Mouse (Mus musculus): ENCODE measurements at regions not wholly inside any gene's neighbourhood (a gene's known extent, or its start where the extent isn't known, plus 50 kb on each side); places are given as distances from the start of the nearest gene placed in this dataset.

GRCm38 (mm10) chr8:35020480-35020879 lies 745.1 kb upstream of the Gm19410 start:
- Histone ChIP-seq H3K36me3 (replicated peaks; ENCODE audit: control insufficient read depth, insufficient read depth, low read depth, low read length) (no peaks in the 10 kb centered on the region), H3K4me2 (ENCODE audit: low read depth, low read length) (no peak overlapping the region), H3K9ac (replicated peaks; ENCODE audit: low read length) (no peak overlapping the region), H3K27me3 (ENCODE audit: control insufficient read depth, insufficient read depth, low read length) (no peaks in the 10 kb centered on the region), H3K4me1 (ENCODE audit: control insufficient read depth, insufficient read depth, low read length) (no peaks in the 10 kb centered on the region), H3K27ac (replicated peaks; ENCODE audit: low read depth, low read length) (no peak overlapping the region), H3K9me3 (replicated peaks; ENCODE audit: control insufficient read depth, low read length) (no peaks in the 10 kb centered on the region; the same call in 1 of the 2 replicates), H3K4me3 (ENCODE audit: low read depth, low read length) (no peak overlapping the region)
- DNase-seq (ENCODE audit: low spot score) (no peak), ATAC-seq (replicated peaks; ENCODE audit: insufficient number of reproducible peaks, low FRiP score, low TSS enrichment, low read depth) (no peak)
- WGBS, result 83% methylated on average over 8 of the region's 8 CpGs

GRCm38 (mm10) chr8:35022649-35023048 lies 742.9 kb upstream of the Gm19410 start:
- Histone ChIP-seq H3K27me3 (ENCODE audit: control insufficient read depth, insufficient read depth, low read length) (no peaks in the 10 kb centered on the region), H3K4me2 (ENCODE audit: low read depth, low read length) (no peak overlapping the region), H3K27ac (replicated peaks; ENCODE audit: low read depth, low read length) (no peak overlapping the region), H3K9me3 (replicated peaks; ENCODE audit: control insufficient read depth, low read length) (no peaks in the 10 kb centered on the region; the same call in 1 of the 2 replicates), H3K4me1 (ENCODE audit: control insufficient read depth, insufficient read depth, low read length) (no peaks in the 10 kb centered on the region), H3K36me3 (replicated peaks; ENCODE audit: control insufficient read depth, insufficient read depth, low read depth, low read length) (no peaks in the 10 kb centered on the region), H3K9ac (replicated peaks; ENCODE audit: low read length) (no peak overlapping the region), H3K4me3 (ENCODE audit: low read depth, low read length) (no peak overlapping the region)
- DNase-seq (ENCODE audit: low spot score), result no peak
- WGBS, result 69% methylated on average over 6 of the region's 6 CpGs
- ATAC-seq (replicated peaks; ENCODE audit: insufficient number of reproducible peaks, low FRiP score, low TSS enrichment, low read depth), result no peak

- Histone ChIP-seq H3K9me3 (replicated peaks; ENCODE audit: control insufficient read depth, low read length) (no peaks in the 10 kb centered on the region), H3K4me1 (ENCODE audit: control insufficient read depth, insufficient read depth, low read length) (no peaks in the 10 kb centered on the region), H3K4me3 (ENCODE audit: low read depth, low read length) (no peak overlapping the region), H3K9ac (replicated peaks; ENCODE audit: low read length) (no peak overlapping the region), H3K27ac (replicated peaks; ENCODE audit: low read depth, low read length) (no peak overlapping the region), H3K4me2 (ENCODE audit: low read depth, low read length) (no peak overlapping the region), H3K27me3 (ENCODE audit: control insufficient read depth, insufficient read depth, low read length) (no peaks in the 10 kb centered on the region), H3K36me3 (replicated peaks; ENCODE audit: control insufficient read depth, insufficient read depth, low read depth, low read length) (no peaks in the 10 kb centered on the region)
- ATAC-seq (replicated peaks; ENCODE audit: insufficient number of reproducible peaks, low FRiP score, low TSS enrichment, low read depth), result no peak
- 81% methylated on average over 3 of the region's 3 CpGs for WGBS
- no peak for DNase-seq (ENCODE audit: low spot score)
Measured at GRCm38 (mm10) chr8:35047798-35048197, 717.8 kb upstream of the Gm19410 start.

GRCm38 (mm10) chr8:35053444-35053843 lies 712.1 kb upstream of the Gm19410 start:
- Histone ChIP-seq H3K9ac (replicated peaks; ENCODE audit: low read length) (no peak overlapping the region), H3K4me2 (ENCODE audit: low read depth, low read length) (no peak overlapping the region), H3K36me3 (replicated peaks; ENCODE audit: control insufficient read depth, insufficient read depth, low read depth, low read length) (no peaks in the 10 kb centered on the region), H3K9me3 (replicated peaks; ENCODE audit: control insufficient read depth, low read length) (no peaks in the 10 kb centered on the region), H3K4me3 (ENCODE audit: low read depth, low read length) (no peak overlapping the region), H3K4me1 (ENCODE audit: control insufficient read depth, insufficient read depth, low read length) (no peaks in the 10 kb centered on the region), H3K27me3 (ENCODE audit: control insufficient read depth, insufficient read depth, low read length) (no peaks in the 10 kb centered on the region), H3K27ac (replicated peaks; ENCODE audit: low read depth, low read length) (no peak overlapping the region)
- WGBS, result 87% methylated on average over 4 of the region's 4 CpGs
- DNase-seq (ENCODE audit: low spot score), result no peak
- ATAC-seq (replicated peaks; ENCODE audit: insufficient number of reproducible peaks, low FRiP score, low TSS enrichment, low read depth), result no peak

GRCm38 (mm10) chr8:35061048-35061447 lies 704.5 kb upstream of the Gm19410 start:
- 84% methylated on average over 5 of the region's 5 CpGs for WGBS
- Histone ChIP-seq H3K9ac (replicated peaks; ENCODE audit: low read length) (no peak overlapping the region), H3K4me2 (ENCODE audit: low read depth, low read length) (no peak overlapping the region), H3K36me3 (replicated peaks; ENCODE audit: control insufficient read depth, insufficient read depth, low read depth, low read length) (no peaks in the 10 kb centered on the region), H3K4me1 (ENCODE audit: control insufficient read depth, insufficient read depth, low read length) (no peaks in the 10 kb centered on the region), H3K4me3 (ENCODE audit: low read depth, low read length) (no peak overlapping the region), H3K27ac (replicated peaks; ENCODE audit: low read depth, low read length) (no peak overlapping the region), H3K27me3 (ENCODE audit: control insufficient read depth, insufficient read depth, low read length) (no peaks in the 10 kb centered on the region), H3K9me3 (replicated peaks; ENCODE audit: control insufficient read depth, low read length) (no peaks in the 10 kb centered on the region)
- no peak for DNase-seq (ENCODE audit: low spot score)
- no peak for ATAC-seq (replicated peaks; ENCODE audit: insufficient number of reproducible peaks, low FRiP score, low TSS enrichment, low read depth)

- ATAC-seq (replicated peaks; ENCODE audit: insufficient number of reproducible peaks, low FRiP score, low TSS enrichment, low read depth), result no peak
- WGBS, result 79% methylated on average over 2 of the region's 2 CpGs
- H3K36me3 ChIP-seq (replicated peaks; ENCODE audit: control insufficient read depth, insufficient read depth, low read depth, low read length), result no peaks in the 10 kb centered on the region
- DNase-seq (ENCODE audit: low spot score), result no peak
- no peaks in the 10 kb centered on the region for H3K27me3 ChIP-seq (ENCODE audit: control insufficient read depth, insufficient read depth, low read length)
- H3K9ac ChIP-seq (replicated peaks; ENCODE audit: low read length), result no peak overlapping the region
- no peaks in the 10 kb centered on the region for H3K4me1 ChIP-seq (ENCODE audit: control insufficient read depth, insufficient read depth, low read length)
- no peak overlapping the region for H3K4me3 ChIP-seq (ENCODE audit: low read depth, low read length)
- no peaks in the 10 kb centered on the region for H3K9me3 ChIP-seq (replicated peaks; ENCODE audit: control insufficient read depth, low read length)
- no peak overlapping the region for H3K27ac ChIP-seq (replicated peaks; ENCODE audit: low read depth, low read length)
- no peak overlapping the region for H3K4me2 ChIP-seq (ENCODE audit: low read depth, low read length)
Measured at GRCm38 (mm10) chr8:35068228-35068627, 697.4 kb upstream of the Gm19410 start.

- H3K36me3 ChIP-seq (replicated peaks; ENCODE audit: control insufficient read depth, insufficient read depth, low read depth, low read length), result no peaks in the 10 kb centered on the region
- H3K9me3 ChIP-seq (replicated peaks; ENCODE audit: control insufficient read depth, low read length), result no peaks in the 10 kb centered on the region
- no peak overlapping the region for H3K4me2 ChIP-seq (ENCODE audit: low read depth, low read length)
- H3K4me1 ChIP-seq (ENCODE audit: control insufficient read depth, insufficient read depth, low read length), result no peaks in the 10 kb centered on the region
- no peak overlapping the region for H3K9ac ChIP-seq (replicated peaks; ENCODE audit: low read length)
- no peak overlapping the region for H3K4me3 ChIP-seq (ENCODE audit: low read depth, low read length)
- H3K27ac ChIP-seq (replicated peaks; ENCODE audit: low read depth, low read length), result no peak overlapping the region
- H3K27me3 ChIP-seq (ENCODE audit: control insufficient read depth, insufficient read depth, low read length), result no peaks in the 10 kb centered on the region
- ATAC-seq (replicated peaks; ENCODE audit: insufficient number of reproducible peaks, low FRiP score, low TSS enrichment, low read depth), result no peak
- 78% methylated on average over 7 of the region's 7 CpGs for WGBS
- no peak for DNase-seq (ENCODE audit: low spot score)
Measured at GRCm38 (mm10) chr8:35070246-35070989, 695.2 kb upstream of the Gm19410 start.

GRCm38 (mm10) chr8:35075971-35076370 lies 689.6 kb upstream of the Gm19410 start:
- Histone ChIP-seq H3K9me3 (replicated peaks; ENCODE audit: control insufficient read depth, low read length) (no peaks in the 10 kb centered on the region), H3K36me3 (replicated peaks; ENCODE audit: control insufficient read depth, insufficient read depth, low read depth, low read length) (no peaks in the 10 kb centered on the region), H3K4me3 (ENCODE audit: low read depth, low read length) (no peak overlapping the region), H3K4me2 (ENCODE audit: low read depth, low read length) (no peak overlapping the region), H3K27me3 (ENCODE audit: control insufficient read depth, insufficient read depth, low read length) (no peaks in the 10 kb centered on the region), H3K9ac (replicated peaks; ENCODE audit: low read length) (no peak overlapping the region), H3K27ac (replicated peaks; ENCODE audit: low read depth, low read length) (no peak overlapping the region), H3K4me1 (ENCODE audit: control insufficient read depth, insufficient read depth, low read length) (no peaks in the 10 kb centered on the region)
- no peak for ATAC-seq (replicated peaks; ENCODE audit: insufficient number of reproducible peaks, low FRiP score, low TSS enrichment, low read depth)
- no peak for DNase-seq (ENCODE audit: low spot score)
- 91% methylated on average over 10 of the region's 10 CpGs for WGBS

Measured in embryonic facial prominence, embryonic 11.5 days (tissue).